Comparison of ENCODE assay signal across 7 mouse cellular contexts in genomic region chr7:45204380-45205143, GRCm38 (mm10). TPM values are rescaled to one million over a fixed set of nuclear protein-coding genes. Genes with fewer than 3 reads are reported as not detected.
DNase-seq lines count a peak whose midpoint lies in the region; ATAC-seq and TF ChIP-seq lines count a peak whose summit lies in the region.

Gene Ccdc155, minus strand, starts transcription at chr7:45204892.

- peak; percentile 51; the same call in 1 of the 2 replicates for TF ChIP-seq POLR2A in brain, embryonic 14.5 days (IDR thresholded peaks at IDR 0.05; ENCODE audit: borderline replicate concordance, extremely low read depth, insufficient read depth, insufficient read length, poor library complexity, severe bottlenecking)

- 8% methylated on average over 44 of the region's 44 CpGs for WGBS in heart, embryonic 11.5 days (ENCODE audit: insufficient replicate concordance)
- 8% methylated on average over 44 of the region's 44 CpGs for WGBS in kidney, embryonic 15.5 days
- WGBS in limb, embryonic 15.5 days = 8% methylated on average over 44 of the region's 44 CpGs
- WGBS in midbrain, postnatal 0 days = 9% methylated on average over 43 of the region's 44 CpGs

- H3K27ac ChIP-seq in heart, embryonic 11.5 days (ENCODE audit: low read depth, low read length) = no peak within 1 kb of the TSS
- H3K27ac ChIP-seq in kidney, embryonic 15.5 days = no peak within 1 kb of the TSS
- H3K27ac ChIP-seq in limb, embryonic 15.5 days = peak within 1 kb of the TSS; percentile 43; the same call in 1 of the 2 replicates
- H3K27ac ChIP-seq in midbrain, postnatal 0 days (ENCODE audit: low read depth, low read length) = peak within 1 kb of the TSS; percentile 32; the same call in 1 of the 2 replicates

- peak within 1 kb of the TSS; percentile 43 for H3K4me3 ChIP-seq in heart, embryonic 11.5 days (ENCODE audit: low read depth, low read length)
- H3K4me3 ChIP-seq in kidney, embryonic 15.5 days (replicated peaks) = peak within 1 kb of the TSS; percentile 46
- peak within 1 kb of the TSS; percentile 47 for H3K4me3 ChIP-seq in limb, embryonic 15.5 days
- H3K4me3 ChIP-seq in midbrain, postnatal 0 days (ENCODE audit: low read depth, low read length) = peak within 1 kb of the TSS; percentile 39

- H3K4me1 ChIP-seq in heart, embryonic 11.5 days (ENCODE audit: control insufficient read depth, insufficient read depth, low read length) = 0 out of 2 replicates have a peak, but pooled peaks cover 6% of the 10 kb centered on the region
- H3K4me1 ChIP-seq in kidney, embryonic 15.5 days = peaks cover 4% of the 10 kb centered on the region; the same call in 1 of the 2 replicates
- peaks cover 5% of the 10 kb centered on the region; the same call in 1 of the 2 replicates for H3K4me1 ChIP-seq in limb, embryonic 15.5 days
- no peaks in the 10 kb centered on the region for H3K4me1 ChIP-seq in midbrain, postnatal 0 days (ENCODE audit: insufficient read depth, low read length)

- H3K27me3 ChIP-seq in heart, embryonic 11.5 days (ENCODE audit: control insufficient read depth, insufficient read depth, low read length) = 0 out of 2 replicates have a peak, but pooled peaks cover 4% of the 10 kb centered on the region
- H3K27me3 ChIP-seq in kidney, embryonic 15.5 days = peaks cover 4% of the 10 kb centered on the region
- H3K27me3 ChIP-seq in limb, embryonic 15.5 days = peaks cover 3% of the 10 kb centered on the region; the same call in 1 of the 2 replicates
- H3K27me3 ChIP-seq in midbrain, postnatal 0 days (ENCODE audit: insufficient read depth, low read length) = no peaks in the 10 kb centered on the region

- H3K36me3 ChIP-seq in heart, embryonic 11.5 days (ENCODE audit: control insufficient read depth, insufficient read depth, low read length) = no peaks in the 10 kb centered on the region
- no peaks in the 10 kb centered on the region for H3K36me3 ChIP-seq in kidney, embryonic 15.5 days
- H3K36me3 ChIP-seq in limb, embryonic 15.5 days = no peaks in the 10 kb centered on the region
- no peaks in the 10 kb centered on the region for H3K36me3 ChIP-seq in midbrain, postnatal 0 days (ENCODE audit: insufficient read depth, low read length)

- no peak for TF ChIP-seq CTCF in brain, embryonic 14.5 days (IDR thresholded peaks at IDR 0.05; ENCODE audit: borderline replicate concordance, extremely low read depth, insufficient read depth, insufficient read length)
- TF ChIP-seq CTCF in midbrain, postnatal 0 days (IDR thresholded peaks at IDR 0.05) = peak; percentile 1; the same call in 1 of the 2 replicates

- H3K4me2 ChIP-seq in heart, embryonic 11.5 days = peak within 1 kb of the TSS; percentile 65
- peak within 1 kb of the TSS; percentile 59 for H3K4me2 ChIP-seq in kidney, embryonic 15.5 days
- H3K4me2 ChIP-seq in limb, embryonic 15.5 days = peak within 1 kb of the TSS; percentile 59
- H3K4me2 ChIP-seq in midbrain, postnatal 0 days (ENCODE audit: low read depth, low read length, poor library complexity, severe bottlenecking) = peak within 1 kb of the TSS; percentile 51

- peak; percentile 100 for DNase-seq in brain, embryonic 14.5 days (ENCODE audit: low read depth)
- DNase-seq in midbrain, postnatal 0 days (ENCODE audit: low spot score) = peak; percentile 99
- DNase-seq in spleen, postnatal 10 days (ENCODE audit: low spot score in 2 of 2) = peak; percentile 63 to 88

- no peaks in the 10 kb centered on the region for H3K9me3 ChIP-seq in heart, embryonic 11.5 days (replicated peaks; ENCODE audit: control insufficient read depth, low read length)
- H3K9me3 ChIP-seq in kidney, embryonic 15.5 days (replicated peaks) = no peaks in the 10 kb centered on the region
- no peaks in the 10 kb centered on the region for H3K9me3 ChIP-seq in limb, embryonic 15.5 days
- no peaks in the 10 kb centered on the region for H3K9me3 ChIP-seq in midbrain, postnatal 0 days (ENCODE audit: low read length)

- H3K9ac ChIP-seq in heart, embryonic 11.5 days (ENCODE audit: low read depth, low read length) = 0 out of 2 replicates have a peak within 1 kb of the TSS, but pooled peaks have one; percentile 44
- peak within 1 kb of the TSS; percentile 25; the same call in 1 of the 2 replicates for H3K9ac ChIP-seq in kidney, embryonic 15.5 days
- H3K9ac ChIP-seq in limb, embryonic 15.5 days = no peak within 1 kb of the TSS
- H3K9ac ChIP-seq in midbrain, postnatal 0 days (replicated peaks; ENCODE audit: low read length, poor library complexity, severe bottlenecking) = peak within 1 kb of the TSS; percentile 57

- peak; percentile 84 for ATAC-seq in erythroblast, adult 5-6 weeks (replicated peaks; ENCODE audit: low FRiP score, poor library complexity, severe bottlenecking)
- peak; percentile 86; the same call in 1 of the 2 replicates for ATAC-seq in heart, embryonic 11.5 days (replicated peaks; ENCODE audit: insufficient number of reproducible peaks, low FRiP score, low TSS enrichment)
- ATAC-seq in kidney, embryonic 15.5 days (replicated peaks; ENCODE audit: low FRiP score) = peak; percentile 96
- ATAC-seq in limb, embryonic 15.5 days (ENCODE audit: insufficient number of reproducible peaks, low FRiP score, low TSS enrichment, low read depth) = peak; percentile 91
- peak; percentile 94 for ATAC-seq in midbrain, postnatal 0 days (ENCODE audit: low FRiP score)

RNA-seq across cellular contexts. Expression of gene Ccdc155, which starts in this region (rescaled TPM):
- 0.70 and 1.1 TPM in 2 replicates for polyA plus RNA-seq in brain, embryonic 14.5 days (2012; rRNA removed)
- total RNA-seq in erythroblast, adult 5-6 weeks (2015; ENCODE audit: low replicate concordance) = not detected in 2 replicates
- not detected in 2 replicates for total RNA-seq in erythroblast, adult 5-6 weeks (2017; ENCODE audit: low replicate concordance)
- polyA plus RNA-seq in heart, embryonic 11.5 days (2014; fragmentation: Nextera tagmentation; extraction: Ambion mirVana) = 0.39 and 0.70 TPM in 2 replicates
- 0.78 and 1.1 TPM in 2 replicates for polyA plus RNA-seq in kidney, embryonic 15.5 days (2015; fragmentation: Nextera tagmentation; extraction: Ambion mirVana)
- 1.2 and 2.7 TPM in 2 replicates for polyA plus RNA-seq in limb, embryonic 15.5 days (2015; fragmentation: Nextera tagmentation; extraction: Ambion mirVana)
- 0.24 and 0.38 TPM in 2 replicates for total RNA-seq in midbrain, postnatal 0 days (2014; rRNA removed)
- polyA plus RNA-seq in midbrain, postnatal 0 days (2015; fragmentation: Nextera tagmentation; extraction: Ambion mirVana) = 0.32 and 0.50 TPM in 2 replicates

Comparison
In these comparisons a context has a peak if more than half of its experiments do, and no peak if none do; other contexts are left out.
1. Peak in ATAC-seq in erythroblast, adult 5-6 weeks; RNA of the gene not detected or under 1 TPM.
2. Peak in ATAC-seq, H3K4me3 ChIP-seq, H3K9ac ChIP-seq and H3K4me2 ChIP-seq in heart, embryonic 11.5 days; RNA of the gene not detected or under 1 TPM.
3. Peak in DNase-seq, ATAC-seq, H3K4me3 ChIP-seq, H3K27ac ChIP-seq, H3K9ac ChIP-seq and H3K4me2 ChIP-seq in midbrain, postnatal 0 days; RNA of the gene not detected or under 1 TPM.